Mouse (Mus musculus) heart, embryonic 14.5 days (tissue): ENCODE results near the gene Cars2. TPM values are rescaled to one million over a fixed set of nuclear protein-coding genes. Genes with fewer than 3 reads are reported as not detected.

Source experiments
- ATAC-seq: fragments of 200-750 bp; cut with Nextera tagmentation; 2 replicates; pipeline ENCODE4 v1.8.0; 2017; ENCODE audit warnings: low read depth, moderate TSS enrichment; ENCODE audit not compliant: insufficient number of reproducible peaks, insufficient read depth, low FRiP score
- H3K27ac ChIP-seq, 2 experiments: fragments of 200-500 bp in 1 of 2; fragments of 300-500 bp in 1 of 2; sonication (generic) in 1 of 2; replicated peaks in 1 of 2; 2 replicates each; pipeline ENCODE4 v1.5.1; 2012 to 2014; ENCODE audit warnings: low read depth in 2 of 2, low read length in 2 of 2, control low read depth in 1 of 2, mild to moderate bottlenecking in 1 of 2, mixed read lengths in 1 of 2; ENCODE audit not compliant: control insufficient read depth in 1 of 2, insufficient read depth in 1 of 2
- H3K27me3 ChIP-seq: fragments of 300-500 bp; sonication (generic); 2 replicates; pipeline ENCODE4 v1.6.1; 2014; ENCODE audit warnings: mild to moderate bottlenecking, low read length, control low read depth; ENCODE audit not compliant: control insufficient read depth, insufficient read depth
- H3K36me3 ChIP-seq: fragments of 300-500 bp; sonication (generic); 2 replicates; pipeline ENCODE4 v1.6.1; 2014; ENCODE audit warnings: mild to moderate bottlenecking, control low read depth, low read length, mixed read lengths; ENCODE audit not compliant: control insufficient read depth, insufficient read depth
- H3K4me1 ChIP-seq, 2 experiments: fragments of 200-500 bp in 1 of 2; fragments of 300-500 bp in 1 of 2; sonication (generic) in 1 of 2; 2 replicates each; pipeline ENCODE4 v1.6.1; 2012 to 2014; ENCODE audit warnings: low read length in 2 of 2, control low read depth in 1 of 2, mixed read lengths in 1 of 2; ENCODE audit not compliant: control insufficient read depth in 2 of 2, insufficient read depth in 2 of 2
- H3K4me2 ChIP-seq: fragments of 300-500 bp; sonication (generic); 2 replicates; pipeline ENCODE4 v1.6.1; 2014; ENCODE audit warnings: mild to moderate bottlenecking, low read length
- H3K4me3 ChIP-seq, 2 experiments: fragments of 200-500 bp in 1 of 2; fragments of 300-500 bp in 1 of 2; sonication (generic) in 1 of 2; 2 replicates each; pipeline ENCODE4 v1.5.1; 2012 to 2014; ENCODE audit warnings: low read length in 2 of 2, mild to moderate bottlenecking in 2 of 2, control low read depth in 1 of 2, low read depth in 1 of 2, moderate library complexity in 1 of 2; ENCODE audit not compliant: control insufficient read depth in 1 of 2, insufficient read depth in 1 of 2
- H3K9ac ChIP-seq: fragments of 300-500 bp; sonication (generic); 2 replicates; pipeline ENCODE4 v1.6.1; 2014; ENCODE audit warnings: mild to moderate bottlenecking, low read length
- H3K9me3 ChIP-seq: fragments of 300-500 bp; sonication (generic); 2 replicates; pipeline ENCODE4 v1.6.1; 2016; ENCODE audit warnings: low read length, control low read depth; ENCODE audit not compliant: control insufficient read depth
- WGBS: fragments of 180-500 bp; shearing (Covaris S2); extraction: QIAGEN DNeasy Blood & Tissue Kit; methylation state at CpG from one replicate; pipeline ENCODE4 v1.1.7; 2014; 5-methylcytosine and 5-hydroxymethylcytosine counted together
- polyA plus RNA-seq: library from polyadenylated mRNA; unstranded; fragments of >200 nt; fragmentation: Nextera tagmentation; extraction: Ambion mirVana; gene quantifications from 2 replicates; pipeline ENCODE4 v1.2.1, GENCODE M21; 2014

Gene Cars2
- polyA plus RNA-seq: 27.9 and 31.1 TPM in 2 replicates

DNA sequence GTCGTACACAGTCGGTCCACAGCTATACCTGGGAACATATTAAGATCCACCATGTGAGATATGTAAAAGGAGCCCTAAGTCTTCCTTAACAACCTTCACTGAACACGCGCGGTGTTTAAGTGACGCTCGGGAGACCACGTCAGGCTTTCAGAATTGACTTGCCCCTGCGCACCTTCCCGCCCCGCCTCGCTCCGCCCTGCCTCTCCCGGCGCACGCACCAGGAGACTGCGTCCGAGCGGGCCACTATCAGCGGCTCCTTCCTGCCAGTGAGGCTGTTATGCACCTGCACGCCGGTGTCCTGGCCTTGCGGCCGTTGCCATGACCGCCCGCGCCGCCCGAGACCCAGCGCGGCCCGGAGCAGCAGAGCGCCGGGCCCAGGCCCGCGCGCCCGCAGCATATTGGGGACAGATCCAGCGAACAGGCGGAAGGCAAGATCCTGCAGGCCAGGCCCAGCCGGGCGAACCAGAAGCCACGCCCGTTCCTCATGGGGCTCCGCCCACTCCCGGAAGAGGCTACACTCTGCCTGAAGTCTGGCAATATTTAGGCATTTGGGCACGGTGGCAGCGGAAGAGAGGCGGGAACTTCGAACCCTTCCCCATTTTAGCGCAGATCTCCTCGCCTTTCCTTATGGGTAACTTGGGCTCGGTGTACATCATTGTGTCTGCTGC is at the start of gene Cars2:
Gene Cars2, minus strand, starts transcription at position 503 of the 668 bp plus-strand sequence.
- Histone ChIP-seq H3K9ac (peak within 1 kb of the TSS; percentile 86), H3K4me3 (peak within 1 kb of the TSS; percentile 81 to 85), H3K4me2 (peak within 1 kb of the TSS; percentile 72), H3K4me1 (peaks cover 0 to 17% of the 10 kb centered on the region in 2 experiments; a peak in 3 of 4 replicates), H3K9me3 (no peaks in the 10 kb centered on the region), H3K36me3 (peaks cover 17% of the 10 kb centered on the region; the same call in 1 of the 2 replicates), H3K27ac (peak within 1 kb of the TSS; percentile 80 to 89), H3K27me3 (no peaks in the 10 kb centered on the region)
- WGBS: under 1% methylated on average over 53 of the region's 53 CpGs
- peak; percentile 68 for ATAC-seq

DNA sequence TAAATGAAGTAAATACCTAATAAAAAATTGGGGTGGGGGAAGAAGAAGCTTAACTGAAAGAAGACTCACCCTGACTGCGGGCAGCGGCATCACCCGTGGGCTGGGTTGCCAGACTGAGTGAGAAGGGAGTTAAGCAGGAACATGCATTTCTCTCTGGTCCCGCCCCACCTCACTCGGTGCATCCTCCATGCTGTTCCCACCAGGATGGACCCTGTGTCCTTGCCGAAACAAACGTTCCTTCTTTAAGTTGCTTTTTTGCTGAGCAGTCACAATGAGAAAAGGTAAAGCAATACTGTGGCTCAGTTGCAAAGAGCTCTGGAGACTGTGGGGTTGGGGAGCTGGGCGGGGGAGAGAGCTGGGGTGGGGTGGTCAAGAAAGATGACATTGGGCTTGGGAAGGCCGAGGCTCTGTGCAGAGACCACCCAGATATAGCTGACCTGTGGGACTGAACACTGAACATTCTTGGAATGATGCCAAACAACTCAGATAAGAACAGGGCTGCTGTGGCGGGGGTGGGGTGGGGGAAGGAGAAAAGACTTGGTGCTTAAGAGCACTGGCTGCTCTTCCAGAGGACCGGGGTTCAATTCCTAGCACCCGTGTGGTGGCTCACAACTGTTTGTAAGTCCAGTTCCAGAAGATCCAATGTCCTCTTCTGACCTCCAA is 42.8 kb upstream of the Cars2 start:
- 47% methylated on average over 12 of the region's 12 CpGs for WGBS
- Histone ChIP-seq H3K27me3 (no peaks in the 10 kb centered on the region), H3K4me3 (no peak overlapping the region), H3K9me3 (no peaks in the 10 kb centered on the region), H3K4me1 (peaks cover 9 to 11% of the 10 kb centered on the region in 2 experiments), H3K36me3 (no peaks in the 10 kb centered on the region), H3K4me2 (no peak overlapping the region), H3K27ac (no peak overlapping the region), H3K9ac (no peak overlapping the region)
- peak; percentile 45; the same call in 1 of the 2 replicates for ATAC-seq

GRCm38 (mm10) chr8:11592296-11592695 is 41.7 kb upstream of the Cars2 start:
- H3K4me2 ChIP-seq: no peak overlapping the region
- H3K9ac ChIP-seq: peak overlapping the region; percentile 17; the same call in 1 of the 2 replicates
- H3K4me3 ChIP-seq: no peak overlapping the region
- ATAC-seq: no peak; the same call in 1 of the 2 replicates
- H3K9me3 ChIP-seq: no peaks in the 10 kb centered on the region
- H3K36me3 ChIP-seq: no peaks in the 10 kb centered on the region
- peaks cover 9 to 11% of the 10 kb centered on the region in 2 experiments for H3K4me1 ChIP-seq
- H3K27ac ChIP-seq: no peak overlapping the region
- H3K27me3 ChIP-seq: no peaks in the 10 kb centered on the region
- WGBS: 32% methylated on average over 13 of the region's 13 CpGs

- H3K27me3 ChIP-seq: no peaks in the 10 kb centered on the region
- H3K4me3 ChIP-seq: no peak overlapping the region
- peaks cover 9 to 11% of the 10 kb centered on the region in 2 experiments for H3K4me1 ChIP-seq
- ATAC-seq: no peak
- no peaks in the 10 kb centered on the region for H3K36me3 ChIP-seq
- H3K9ac ChIP-seq: peak overlapping the region; percentile 17; the same call in 1 of the 2 replicates
- WGBS: 78% methylated on average over 4 of the region's 4 CpGs
- no peak overlapping the region for H3K27ac ChIP-seq
- no peak overlapping the region for H3K4me2 ChIP-seq
- H3K9me3 ChIP-seq: no peaks in the 10 kb centered on the region
Measured at GRCm38 (mm10) chr8:11591837-11592236, 41.3 kb upstream of the Cars2 start.

DNA sequence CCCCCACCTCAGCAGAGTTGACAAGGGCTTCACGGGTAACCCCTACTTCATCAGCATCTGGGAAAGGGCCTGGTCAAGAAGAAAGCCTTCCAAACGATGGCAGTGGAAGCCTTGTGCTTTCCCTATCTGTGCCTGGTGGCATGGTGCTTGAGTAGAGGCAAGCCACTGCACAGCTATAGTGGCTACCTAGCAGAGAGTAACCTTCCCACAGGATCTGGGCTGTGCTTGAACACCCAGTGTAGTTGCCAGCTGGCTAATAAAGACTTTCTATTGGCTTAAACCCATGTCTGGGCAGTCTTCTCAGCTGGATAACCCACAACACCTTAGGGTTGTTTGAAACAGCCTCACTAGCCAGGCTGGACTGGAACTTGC is 35.8 kb upstream of the Cars2 start:
- no peak overlapping the region for H3K4me3 ChIP-seq
- no peaks in the 10 kb centered on the region for H3K36me3 ChIP-seq
- H3K27me3 ChIP-seq: no peaks in the 10 kb centered on the region
- H3K4me1 ChIP-seq: no peaks in the 10 kb centered on the region; a peak in 1 of 4 replicates
- ATAC-seq: no peak
- peak overlapping the region in 1 of 2 experiments; percentile 50; a peak in 1 of 4 replicates for H3K27ac ChIP-seq
- no peak overlapping the region for H3K4me2 ChIP-seq
- no peak overlapping the region for H3K9ac ChIP-seq
- WGBS: 47% methylated on average over 2 of the region's 2 CpGs
- peaks cover 8% of the 10 kb centered on the region; the same call in 1 of the 2 replicates for H3K9me3 ChIP-seq

DNA sequence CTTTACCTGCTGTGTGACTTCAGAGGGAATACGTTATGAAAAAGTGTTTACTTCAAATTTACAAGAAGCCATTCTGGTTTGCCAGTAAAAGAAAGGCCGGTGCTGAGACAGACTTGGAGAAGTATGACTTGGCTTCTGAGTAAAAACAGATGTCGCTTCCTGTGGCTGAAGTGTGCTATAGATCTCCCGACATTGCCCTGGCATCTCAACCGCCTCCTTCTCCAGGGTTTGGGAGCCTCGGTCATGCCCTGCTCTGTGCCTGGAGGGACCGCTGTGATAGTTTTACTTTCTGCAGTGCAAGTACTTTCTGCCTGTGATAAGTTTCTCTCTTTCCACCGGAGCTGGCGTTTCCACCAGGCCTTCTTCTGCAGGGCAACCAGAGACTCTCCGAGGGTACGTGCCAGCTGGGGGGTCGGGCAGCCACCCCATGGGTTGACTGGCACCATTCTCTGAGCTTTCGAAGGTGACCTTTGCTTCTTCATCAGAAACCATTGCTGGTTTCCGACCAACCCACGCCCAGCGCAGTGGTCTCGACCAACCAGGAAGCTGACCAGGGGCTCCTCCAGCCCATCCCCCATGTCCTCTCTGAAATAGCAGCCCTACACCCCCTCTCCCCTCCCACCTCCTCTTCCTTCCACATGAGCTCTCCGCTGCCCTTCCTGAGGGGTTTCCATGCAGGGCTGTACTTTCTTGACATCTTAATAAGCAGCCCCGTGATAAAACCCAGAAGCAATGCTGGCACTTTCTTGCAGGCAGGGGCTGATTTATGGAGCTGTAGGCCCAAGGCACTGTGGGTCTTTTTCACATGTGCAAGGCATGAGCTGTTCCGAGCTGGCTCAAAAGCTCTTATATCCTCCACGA is 35.2 kb upstream of the Cars2 start:
- no peak overlapping the region for H3K4me2 ChIP-seq
- peak overlapping the region; percentile 55 for H3K27ac ChIP-seq
- H3K9me3 ChIP-seq: peaks cover 8% of the 10 kb centered on the region; the same call in 1 of the 2 replicates
- H3K36me3 ChIP-seq: no peaks in the 10 kb centered on the region
- WGBS: 70% methylated on average over 21 of the region's 21 CpGs
- H3K9ac ChIP-seq: no peak overlapping the region
- ATAC-seq: 0 out of 2 replicates have a peak, but pooled peaks have one; percentile 31
- no peak overlapping the region for H3K4me3 ChIP-seq
- H3K27me3 ChIP-seq: no peaks in the 10 kb centered on the region
- no peaks in the 10 kb centered on the region; a peak in 1 of 4 replicates for H3K4me1 ChIP-seq
